Mouse (Mus musculus): ENCODE results near the gene Sall1. TPM values are rescaled to one million over a fixed set of nuclear protein-coding genes. Genes with fewer than 3 reads are reported as not detected.

Gene Sall1
- polyA plus RNA-seq, 1 experiment from 2014 or later = 0.85 TPM

GRCm38 (mm10) chr8:89038920-89039319 is 5.0 kb downstream of the Sall1 start:
- Histone ChIP-seq H3K9ac (no peak overlapping the region), H3K27ac (no peak overlapping the region), H3K4me2 (no peak overlapping the region), H3K36me3 (no peaks in the 10 kb centered on the region), H3K4me1 (replicated peaks) (no peaks in the 10 kb centered on the region), H3K9me3 (replicated peaks) (no peaks in the 10 kb centered on the region), H3K27me3 (peaks cover 76% of the 10 kb centered on the region), H3K4me3 (replicated peaks) (no peak overlapping the region)
- DNase-seq (no peak), ATAC-seq (ENCODE audit: low read depth) (no peak)
- 52% methylated on average over 4 of the region's 4 CpGs for WGBS (ENCODE audit: insufficient replicate concordance)

GRCm38 (mm10) chr8:89037536-89038236 is 6.3 kb downstream of the Sall1 start:
- H3K4me2 ChIP-seq = no peak overlapping the region; the same call in 1 of the 2 replicates
- ATAC-seq (ENCODE audit: low read depth) (no peak), DNase-seq (no peak)
- peaks cover 64% of the 10 kb centered on the region for H3K27me3 ChIP-seq
- no peaks in the 10 kb centered on the region for H3K9me3 ChIP-seq (replicated peaks)
- H3K36me3 ChIP-seq = no peaks in the 10 kb centered on the region
- H3K27ac ChIP-seq = no peak overlapping the region
- no peak overlapping the region for H3K9ac ChIP-seq
- no peaks in the 10 kb centered on the region for H3K4me1 ChIP-seq (replicated peaks)
- no peak overlapping the region for H3K4me3 ChIP-seq (replicated peaks)
- WGBS (ENCODE audit: insufficient replicate concordance) = 23% methylated on average over 9 of the region's 9 CpGs

GRCm38 (mm10) chr8:89032412-89032811 is 11.6 kb downstream of the Sall1 start:
- Histone ChIP-seq H3K27ac (no peak overlapping the region), H3K36me3 (0 out of 2 replicates have a peak, but pooled peaks cover 7% of the 10 kb centered on the region), H3K4me2 (no peak overlapping the region), H3K27me3 (peaks cover 15% of the 10 kb centered on the region), H3K9me3 (replicated peaks) (no peaks in the 10 kb centered on the region), H3K9ac (no peak overlapping the region), H3K4me1 (replicated peaks) (no peaks in the 10 kb centered on the region), H3K4me3 (replicated peaks) (no peak overlapping the region)
- DNase-seq (no peak), ATAC-seq (ENCODE audit: low read depth) (no peak)
- WGBS (ENCODE audit: insufficient replicate concordance) = 75% methylated on average over 13 of the region's 13 CpGs

- ATAC-seq (ENCODE audit: low read depth) = no peak
- Histone ChIP-seq H3K4me2 (no peak overlapping the region), H3K4me3 (replicated peaks) (no peak overlapping the region), H3K36me3 (0 out of 2 replicates have a peak, but pooled peaks cover 7% of the 10 kb centered on the region), H3K9me3 (replicated peaks) (no peaks in the 10 kb centered on the region), H3K4me1 (replicated peaks) (peaks cover 5% of the 10 kb centered on the region; the same call in 1 of the 2 replicates), H3K27ac (no peak overlapping the region), H3K9ac (no peak overlapping the region), H3K27me3 (peaks cover 17% of the 10 kb centered on the region)
- WGBS (ENCODE audit: insufficient replicate concordance) = 28% methylated on average over 12 of the region's 12 CpGs
- no peak for DNase-seq
These were observed 15.8 kb downstream of the Sall1 start for GRCm38 (mm10) chr8:89028156-89028555.

GRCm38 (mm10) chr8:89026139-89026520 is 17.8 kb downstream of the Sall1 start:
- Histone ChIP-seq H3K27me3 (peaks cover 17% of the 10 kb centered on the region), H3K9ac (no peak overlapping the region), H3K4me2 (peak overlapping the region; percentile 57), H3K27ac (no peak overlapping the region), H3K4me1 (replicated peaks) (peaks cover 5% of the 10 kb centered on the region), H3K9me3 (replicated peaks) (no peaks in the 10 kb centered on the region), H3K4me3 (replicated peaks) (peak overlapping the region; percentile 35; the same call in 1 of the 2 replicates), H3K36me3 (0 out of 2 replicates have a peak, but pooled peaks cover 7% of the 10 kb centered on the region)
- 0 out of 2 replicates have a peak, but pooled peaks have one; percentile 2 for ATAC-seq (ENCODE audit: low read depth)
- WGBS (ENCODE audit: insufficient replicate concordance) = 31% methylated on average over 13 of the region's 13 CpGs
- DNase-seq = no peak

- WGBS (ENCODE audit: insufficient replicate concordance) = 6% methylated on average over 55 of the region's 55 CpGs
- DNase-seq = no peak
- Histone ChIP-seq H3K4me1 (replicated peaks) (peaks cover 8% of the 10 kb centered on the region), H3K4me2 (peak overlapping the region; percentile 57), H3K9ac (peak overlapping the region; percentile 33; the same call in 1 of the 2 replicates), H3K27me3 (peaks cover 17% of the 10 kb centered on the region), H3K36me3 (0 out of 2 replicates have a peak, but pooled peaks cover 6% of the 10 kb centered on the region), H3K9me3 (replicated peaks) (no peaks in the 10 kb centered on the region), H3K27ac (no peak overlapping the region), H3K4me3 (replicated peaks) (peak overlapping the region; percentile 35)
- ATAC-seq (ENCODE audit: low read depth) = peak; percentile 34
These were observed 18.5 kb downstream of the Sall1 start for GRCm38 (mm10) chr8:89025281-89026138.

- no peak overlapping the region for H3K9ac ChIP-seq
- H3K4me3 ChIP-seq (replicated peaks) = no peak overlapping the region
- WGBS (ENCODE audit: insufficient replicate concordance) = 33% methylated on average over 6 of the region's 6 CpGs
- no peaks in the 10 kb centered on the region for H3K36me3 ChIP-seq
- ATAC-seq (ENCODE audit: low read depth) (no peak), DNase-seq (no peak)
- peaks cover 8% of the 10 kb centered on the region for H3K4me1 ChIP-seq (replicated peaks)
- H3K4me2 ChIP-seq = no peak overlapping the region
- no peak overlapping the region for H3K27ac ChIP-seq
- peaks cover 17% of the 10 kb centered on the region for H3K27me3 ChIP-seq
- H3K9me3 ChIP-seq (replicated peaks) = no peaks in the 10 kb centered on the region
These were observed 19.2 kb downstream of the Sall1 start for GRCm38 (mm10) chr8:89024796-89025195.

GRCm38 (mm10) chr8:89021139-89021538 is 22.8 kb downstream of the Sall1 start:
- no peaks in the 10 kb centered on the region for H3K36me3 ChIP-seq
- H3K27me3 ChIP-seq = peaks cover 15% of the 10 kb centered on the region
- H3K27ac ChIP-seq = no peak overlapping the region
- H3K4me2 ChIP-seq = no peak overlapping the region
- peaks cover 8% of the 10 kb centered on the region for H3K4me1 ChIP-seq (replicated peaks)
- no peaks in the 10 kb centered on the region for H3K9me3 ChIP-seq (replicated peaks)
- DNase-seq = no peak
- H3K4me3 ChIP-seq (replicated peaks) = no peak overlapping the region
- no peak overlapping the region for H3K9ac ChIP-seq
- 10% methylated on average over 5 of the region's 5 CpGs for WGBS (ENCODE audit: insufficient replicate concordance)
- ATAC-seq (ENCODE audit: low read depth) = peak; percentile 68

- peaks cover 7% of the 10 kb centered on the region for H3K4me1 ChIP-seq (replicated peaks)
- H3K27me3 ChIP-seq = no peaks in the 10 kb centered on the region
- H3K9ac ChIP-seq = no peak overlapping the region
- H3K4me3 ChIP-seq (replicated peaks) = no peak overlapping the region
- H3K36me3 ChIP-seq = no peaks in the 10 kb centered on the region
- DNase-seq (no peak), ATAC-seq (ENCODE audit: low read depth) (no peak)
- no peak overlapping the region for H3K27ac ChIP-seq
- 52% methylated on average over 4 of the region's 4 CpGs for WGBS (ENCODE audit: insufficient replicate concordance)
- H3K9me3 ChIP-seq (replicated peaks) = no peaks in the 10 kb centered on the region
- no peak overlapping the region for H3K4me2 ChIP-seq
These were observed 26.1 kb downstream of the Sall1 start for GRCm38 (mm10) chr8:89017891-89018290.

GRCm38 (mm10) chr8:89016465-89017070 is 27.4 kb downstream of the Sall1 start:
- Histone ChIP-seq H3K4me1 (replicated peaks) (peaks cover 10% of the 10 kb centered on the region), H3K9me3 (replicated peaks) (no peaks in the 10 kb centered on the region), H3K4me2 (no peak overlapping the region), H3K27me3 (no peaks in the 10 kb centered on the region), H3K9ac (no peak overlapping the region), H3K27ac (no peak overlapping the region), H3K4me3 (replicated peaks) (no peak overlapping the region), H3K36me3 (no peaks in the 10 kb centered on the region)
- no peak for ATAC-seq (ENCODE audit: low read depth)
- 68% methylated on average over 7 of the region's 7 CpGs for WGBS (ENCODE audit: insufficient replicate concordance)
- DNase-seq = no peak

GRCm38 (mm10) chr8:89015539-89015938 is 28.4 kb downstream of the Sall1 start:
- no peak for DNase-seq
- no peak overlapping the region for H3K4me3 ChIP-seq (replicated peaks)
- 0 out of 2 replicates have a peak, but pooled peaks cover 6% of the 10 kb centered on the region for H3K4me1 ChIP-seq (replicated peaks)
- no peaks in the 10 kb centered on the region for H3K27me3 ChIP-seq
- no peak for ATAC-seq (ENCODE audit: low read depth)
- no peaks in the 10 kb centered on the region for H3K36me3 ChIP-seq
- no peak overlapping the region for H3K27ac ChIP-seq
- H3K9me3 ChIP-seq (replicated peaks) = no peaks in the 10 kb centered on the region
- no peak overlapping the region for H3K4me2 ChIP-seq
- WGBS (ENCODE audit: insufficient replicate concordance) = 54% methylated on average over 6 of the region's 6 CpGs
- H3K9ac ChIP-seq = no peak overlapping the region
